Mouse (Mus musculus): ENCODE measurements around the gene Hectd4. TPM values are rescaled to one million over a fixed set of nuclear protein-coding genes. Genes with fewer than 3 reads are reported as not detected.

Hectd4 gene
- polyA plus RNA-seq, 1 experiment from 2014 or later, result 5.5 TPM

GRCm38 (mm10) chr5:121399540-121399939 lies 179.5 kb downstream of the Hectd4 start:
- Histone ChIP-seq H3K9me3 (replicated peaks) (no peaks in the 10 kb centered on the region), H3K36me3 (peaks cover 13% of the 10 kb centered on the region), H3K4me3 (replicated peaks) (peak overlapping the region; percentile 98; the same call in 1 of the 2 replicates), H3K27ac (replicated peaks) (no peak overlapping the region), H3K9ac (no peak overlapping the region), H3K4me1 (peaks cover 17% of the 10 kb centered on the region), H3K27me3 (no peaks in the 10 kb centered on the region), H3K4me2 (replicated peaks) (peak overlapping the region; percentile 87)
- ATAC-seq (ENCODE audit: insufficient number of reproducible peaks, low FRiP score, low TSS enrichment, low read depth), result no peak
- 86% methylated on average over 5 of the region's 5 CpGs for WGBS

- Histone ChIP-seq H3K27ac (replicated peaks) (no peak overlapping the region), H3K9ac (no peak overlapping the region), H3K4me3 (replicated peaks) (no peak overlapping the region), H3K9me3 (replicated peaks) (no peaks in the 10 kb centered on the region), H3K4me2 (replicated peaks) (no peak overlapping the region), H3K4me1 (peaks cover 17% of the 10 kb centered on the region), H3K36me3 (peaks cover 13% of the 10 kb centered on the region), H3K27me3 (no peaks in the 10 kb centered on the region)
- no peak for ATAC-seq (ENCODE audit: insufficient number of reproducible peaks, low FRiP score, low TSS enrichment, low read depth)
- WGBS, result 38% methylated on average over 5 of the region's 5 CpGs
Measured at GRCm38 (mm10) chr5:121400064-121400463, 180.0 kb downstream of the Hectd4 start.

DNA sequence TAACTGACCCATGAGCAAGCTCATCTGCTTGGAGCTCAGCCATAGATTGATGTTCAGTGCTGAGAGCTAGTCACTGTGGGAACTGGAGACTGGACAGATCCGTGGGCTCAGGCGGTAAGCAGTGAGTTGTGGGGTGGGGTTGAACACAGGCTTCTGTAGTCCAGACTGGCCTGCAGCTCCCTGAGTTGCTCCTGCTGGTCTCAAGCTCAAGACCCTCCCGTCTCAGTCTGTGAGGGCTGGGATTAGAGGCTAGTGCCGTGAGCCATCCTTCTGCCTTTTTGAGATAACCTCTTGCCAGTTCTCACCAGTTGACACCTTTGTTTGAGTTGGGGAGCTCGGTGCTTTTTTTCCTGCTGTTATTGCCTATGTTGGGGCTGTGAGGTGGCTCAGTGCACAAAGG lies 180.8 kb downstream of the Hectd4 start:
- H3K27me3 ChIP-seq, result no peaks in the 10 kb centered on the region
- H3K9ac ChIP-seq, result no peak overlapping the region
- no peaks in the 10 kb centered on the region for H3K9me3 ChIP-seq (replicated peaks)
- WGBS, result 87% methylated on average over 5 of the region's 5 CpGs
- no peak overlapping the region for H3K4me3 ChIP-seq (replicated peaks)
- no peak overlapping the region for H3K27ac ChIP-seq (replicated peaks)
- H3K4me2 ChIP-seq (replicated peaks), result no peak overlapping the region
- peaks cover 17% of the 10 kb centered on the region for H3K4me1 ChIP-seq
- H3K36me3 ChIP-seq, result peaks cover 13% of the 10 kb centered on the region
- no peak for ATAC-seq (ENCODE audit: insufficient number of reproducible peaks, low FRiP score, low TSS enrichment, low read depth)

DNA sequence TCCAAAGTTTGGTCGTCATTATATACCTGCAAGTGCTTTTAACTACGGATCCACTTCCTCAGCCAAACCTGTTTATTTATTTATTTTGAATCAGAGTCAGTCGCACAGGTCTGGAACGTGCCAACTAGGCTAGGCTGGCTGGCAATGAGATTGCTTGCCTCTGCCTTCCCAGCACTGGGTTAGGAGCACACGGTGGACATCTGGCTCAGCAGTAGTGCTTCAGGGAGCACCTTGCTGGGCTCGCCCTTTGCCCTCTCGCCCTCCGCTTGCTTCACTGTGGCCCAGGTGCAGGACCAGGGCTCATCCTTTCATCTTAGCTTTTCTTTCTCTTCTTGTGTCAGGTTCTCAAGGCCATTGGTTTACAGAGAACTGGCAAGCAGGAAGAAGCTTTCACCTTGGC lies 187.8 kb downstream of the Hectd4 start:
- no peaks in the 10 kb centered on the region for H3K27me3 ChIP-seq
- H3K9ac ChIP-seq, result no peak overlapping the region
- no peaks in the 10 kb centered on the region for H3K4me1 ChIP-seq
- H3K4me2 ChIP-seq (replicated peaks), result no peak overlapping the region
- no peak overlapping the region for H3K27ac ChIP-seq (replicated peaks)
- 86% methylated on average over 8 of the region's 8 CpGs for WGBS
- ATAC-seq (ENCODE audit: insufficient number of reproducible peaks, low FRiP score, low TSS enrichment, low read depth), result no peak
- no peak overlapping the region for H3K4me3 ChIP-seq (replicated peaks)
- H3K9me3 ChIP-seq (replicated peaks), result no peaks in the 10 kb centered on the region
- peaks cover 54% of the 10 kb centered on the region for H3K36me3 ChIP-seq

DNA sequence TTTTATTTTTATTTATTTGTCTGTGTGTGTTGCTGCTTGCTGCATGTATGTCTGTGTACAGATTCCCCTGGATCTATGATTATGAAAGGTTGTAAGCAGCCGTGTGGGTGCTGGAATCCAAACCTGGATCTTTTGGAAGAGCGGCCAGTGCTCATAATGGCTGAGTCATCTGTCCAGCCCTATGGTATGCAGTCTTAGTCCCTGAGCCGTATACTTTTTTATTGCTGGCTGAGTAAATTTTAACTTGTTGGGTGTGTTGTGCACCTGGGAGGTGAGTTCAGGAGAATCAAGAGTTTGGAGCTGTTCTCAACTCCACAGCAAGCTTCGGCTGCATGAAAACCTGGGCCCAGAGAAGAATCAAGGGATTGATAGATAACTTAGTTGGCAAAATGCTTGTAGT lies 191.0 kb downstream of the Hectd4 start:
- no peak for ATAC-seq (ENCODE audit: insufficient number of reproducible peaks, low FRiP score, low TSS enrichment, low read depth)
- no peaks in the 10 kb centered on the region for H3K27me3 ChIP-seq
- H3K9me3 ChIP-seq (replicated peaks), result no peaks in the 10 kb centered on the region
- 88% methylated on average over 4 of the region's 4 CpGs for WGBS
- H3K36me3 ChIP-seq, result peaks cover 81% of the 10 kb centered on the region
- no peak overlapping the region for H3K4me2 ChIP-seq (replicated peaks)
- H3K9ac ChIP-seq, result no peak overlapping the region
- H3K27ac ChIP-seq (replicated peaks), result no peak overlapping the region
- no peaks in the 10 kb centered on the region for H3K4me1 ChIP-seq
- no peak overlapping the region for H3K4me3 ChIP-seq (replicated peaks)

Other genes with a start within 250 kb of the Hectd4 start
- gene Rph3a, start 210.1 kb upstream of the Hectd4 start, polyA plus RNA-seq (2015; fragmentation: Nextera tagmentation; extraction: Ambion mirVana), result 0.19 TPM in 1 of 2 replicates, not detected in the other
- 21.1 and 24.3 TPM in 2 replicates for gene Ptpn11, start 28.8 kb upstream of the Hectd4 start, polyA plus RNA-seq (2015; fragmentation: Nextera tagmentation; extraction: Ambion mirVana)
- 610 and 617 TPM in 2 replicates for gene Rpl6, start 15.7 kb upstream of the Hectd4 start, polyA plus RNA-seq (2015; fragmentation: Nextera tagmentation; extraction: Ambion mirVana)
- gene Trafd1, start 165.4 kb downstream of the Hectd4 start, polyA plus RNA-seq (2015; fragmentation: Nextera tagmentation; extraction: Ambion mirVana), result 81.8 and 93.6 TPM in 2 replicates
- 39.4 and 40.6 TPM in 2 replicates for gene Naa25, start 177.7 kb downstream of the Hectd4 start, polyA plus RNA-seq (2015; fragmentation: Nextera tagmentation; extraction: Ambion mirVana)
- 2.3 and 2.9 TPM in 2 replicates for gene Tmem116, start 231.7 kb downstream of the Hectd4 start, polyA plus RNA-seq (2015; fragmentation: Nextera tagmentation; extraction: Ambion mirVana)
- gene Erp29, start 232.3 kb downstream of the Hectd4 start, polyA plus RNA-seq (2015; fragmentation: Nextera tagmentation; extraction: Ambion mirVana), result 175 and 195 TPM in 2 replicates